Mouse (Mus musculus) liver, embryonic 14.5 days (tissue): Measurements from ENCODE around the gene Cenps.

Experiments used
- CTCF ChIP-seq: IDR thresholded peaks from 2 replicates; pipeline ENCODE4 v1.5.1; 2016; ENCODE audit warnings: antibody characterized with exemption, low read depth, control low read depth
- EP300 ChIP-seq: IDR thresholded peaks from 2 replicates; pipeline ENCODE4 v1.6.1; 2016; ENCODE audit warnings: antibody characterized with exemption, low read depth

DNA sequence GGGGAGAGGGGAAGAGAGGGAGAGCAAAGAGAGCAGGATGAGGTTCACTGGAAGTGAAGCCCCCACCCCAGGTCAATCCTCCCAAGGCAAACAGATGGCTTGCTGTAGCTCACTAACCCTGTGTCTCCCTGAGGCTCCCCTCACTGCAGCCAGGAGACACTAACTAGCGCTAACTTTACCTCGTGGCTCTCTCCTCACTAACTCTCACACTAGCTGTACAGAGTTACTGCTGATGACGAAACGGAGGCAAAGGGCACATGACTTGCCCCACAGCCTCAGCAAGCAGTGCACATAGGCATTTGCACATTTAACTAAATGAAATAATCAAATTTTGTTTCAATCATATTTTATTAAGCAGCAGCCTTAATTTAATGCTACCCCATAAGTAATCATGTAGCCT lies 59.2 kb downstream of the Cenps start:
- TF ChIP-seq CTCF (no peak), EP300 (no peak)
